Mouse (Mus musculus) kidney, postnatal 0 days (tissue): Measurements from ENCODE around the gene Gm13101. TPM values are rescaled to one million over a fixed set of nuclear protein-coding genes. Genes with fewer than 3 reads are reported as not detected.

Experiments
- polyA plus RNA-seq: library from polyadenylated mRNA; unstranded; fragments of >200 nt; fragmentation: Nextera tagmentation; extraction: Ambion mirVana; gene quantifications from 2 replicates; pipeline ENCODE4 v1.2.1, GENCODE M21; 2015

The Gm13101 gene
- polyA plus RNA-seq, 1 experiment from 2014 or later = not detected

Other genes with a start within 250 kb of the Gm13101 start
- not detected in 2 replicates for gene Gm13078, start 247.5 kb downstream of the Gm13101 start, polyA plus RNA-seq
- not detected in 2 replicates for gene Gm13023, start 177.6 kb downstream of the Gm13101 start, polyA plus RNA-seq
- gene Gm13084, start 150.9 kb downstream of the Gm13101 start, polyA plus RNA-seq = not detected in 2 replicates
- not detected in 2 replicates for gene Gm13103, start 120.5 kb downstream of the Gm13101 start, polyA plus RNA-seq
- not detected in 2 replicates for gene Pramef6, start 66.6 kb downstream of the Gm13101 start, polyA plus RNA-seq
- not detected in 2 replicates for gene Pramef25, start 15.9 kb downstream of the Gm13101 start, polyA plus RNA-seq
- not detected in 2 replicates for gene Pramef17, start 27.4 kb upstream of the Gm13101 start, polyA plus RNA-seq
- not detected in 2 replicates for gene Pramel4, start 92.2 kb upstream of the Gm13101 start, polyA plus RNA-seq
- not detected in 2 replicates for gene Gm13102, start 139.5 kb upstream of the Gm13101 start, polyA plus RNA-seq
- gene Oog3, start 195.7 kb upstream of the Gm13101 start, polyA plus RNA-seq = not detected in 2 replicates
- gene Oog2, start 223.8 kb upstream of the Gm13101 start, polyA plus RNA-seq = not detected in 2 replicates
- not detected in 2 replicates for gene C87977, start 246.4 kb upstream of the Gm13101 start, polyA plus RNA-seq